Comparison of ENCODE assay signal across 8 mouse cellular contexts in genomic region chr4:41741158-41741560, GRCm38 (mm10). TPM values are rescaled to one million over a fixed set of nuclear protein-coding genes. Genes with fewer than 3 reads are reported as not detected.
DNase-seq lines count a peak whose midpoint lies in the region.

No protein-coding gene starts in this region.

- peaks cover 11% of the 10 kb centered on the region for H3K9me3 ChIP-seq in hindbrain, embryonic 10.5 days

- peak; percentile 97 for DNase-seq in MEL-GATA-1-ER (ENCODE audit: extremely low read depth, low read depth)
- DNase-seq in cerebellum, adult 8-10 months: peak; percentile 94
- DNase-seq in forelimb bud, embryonic 11.5 days (ENCODE audit: low read depth, low spot score): peak; percentile 96
- peak; percentile 94 for DNase-seq in hindbrain, embryonic 10.5 days (ENCODE audit: low spot score)
- DNase-seq in layer of hippocampus, postnatal 10 days (ENCODE audit: low spot score in 2 of 2): peak; percentile 86 to 92
- DNase-seq in lung, postnatal 10 days: peak; percentile 96
- DNase-seq in ovary, postnatal 36 days (ENCODE audit: low spot score): peak; percentile 91
- DNase-seq in thymus, postnatal 25 days: peak; percentile 94

- peak overlapping the region; percentile 87 for H3K27ac ChIP-seq in hindbrain, embryonic 10.5 days

- peaks cover 23% of the 10 kb centered on the region for H3K4me1 ChIP-seq in hindbrain, embryonic 10.5 days (replicated peaks)

- H3K4me3 ChIP-seq in hindbrain, embryonic 10.5 days: peak overlapping the region; percentile 80

- no peaks in the 10 kb centered on the region for H3K27me3 ChIP-seq in hindbrain, embryonic 10.5 days (ENCODE audit: insufficient read depth, poor library complexity, severe bottlenecking)

- under 1% methylated on average over 27 of the region's 27 CpGs for WGBS in hindbrain, embryonic 10.5 days

- peaks cover 20% of the 10 kb centered on the region for H3K36me3 ChIP-seq in hindbrain, embryonic 10.5 days

RNA-seq across cellular contexts. Expression of gene Arid3c, which starts 10.2 kb away (rescaled TPM):
- 0.36 and 0.88 TPM in 2 replicates for polyA plus RNA-seq in hindbrain, embryonic 10.5 days (2016; fragmentation: Nextera tagmentation; extraction: Ambion mirVana)
- total RNA-seq in layer of hippocampus, postnatal 10 days (2021): not detected

RNA-seq across cellular contexts. Expression of gene Galt, which starts 13.9 kb away (rescaled TPM):
- polyA plus RNA-seq in hindbrain, embryonic 10.5 days (2016; fragmentation: Nextera tagmentation; extraction: Ambion mirVana): 22.9 and 24.3 TPM in 2 replicates
- total RNA-seq in layer of hippocampus, postnatal 10 days (2021): 10 to 100 TPM; 49.0 to 51.1 TPM

RNA-seq across cellular contexts. Expression of gene Sigmar1, which starts 14.8 kb away (rescaled TPM):
- polyA plus RNA-seq in hindbrain, embryonic 10.5 days (2016; fragmentation: Nextera tagmentation; extraction: Ambion mirVana): 77.4 and 89.4 TPM in 2 replicates
- 10 to 100 TPM; 41.0 to 49.1 TPM for total RNA-seq in layer of hippocampus, postnatal 10 days (2021)

RNA-seq across cellular contexts. Expression of gene Dctn3, which starts 18.2 kb away (rescaled TPM):
- polyA plus RNA-seq in hindbrain, embryonic 10.5 days (2016; fragmentation: Nextera tagmentation; extraction: Ambion mirVana): 171 and 232 TPM in 2 replicates
- 100 to 1,000 TPM; 142 to 158 TPM for total RNA-seq in layer of hippocampus, postnatal 10 days (2021)

RNA-seq across cellular contexts. Expression of gene Rpp25l, which starts 27.8 kb away (rescaled TPM):
- polyA plus RNA-seq in hindbrain, embryonic 10.5 days (2016; fragmentation: Nextera tagmentation; extraction: Ambion mirVana): 89.7 and 96.6 TPM in 2 replicates
- total RNA-seq in layer of hippocampus, postnatal 10 days (2021): 10 to 100 TPM; 27.7 to 34.4 TPM

Comparison
In these comparisons a context has a peak if more than half of its experiments do, and no peak if none do; other contexts are left out.
1. Peak in every context shown above with its lines: DNase-seq, H3K4me3 ChIP-seq and H3K27ac ChIP-seq.